Mouse (Mus musculus): Measurements from ENCODE around the gene Aoc1.

DNA sequence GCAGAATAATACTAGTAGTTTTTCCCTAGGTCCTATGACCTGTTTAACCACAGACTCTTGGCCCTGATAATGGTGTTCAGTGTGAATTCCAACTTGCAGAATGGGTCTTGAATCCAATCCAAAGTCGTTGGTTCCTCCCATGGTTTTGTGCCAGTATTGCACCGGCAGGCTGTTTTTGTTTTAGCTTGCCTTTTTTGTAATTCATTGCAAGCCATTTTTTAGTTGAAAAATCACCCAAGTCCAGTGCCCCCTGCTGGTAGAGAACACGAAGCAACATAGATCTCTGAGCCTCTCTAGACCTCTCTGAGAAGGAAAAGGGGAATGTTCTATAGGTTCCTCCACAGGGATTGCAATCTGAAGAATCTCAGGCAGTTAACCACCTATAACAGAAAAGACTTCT is 39.3 kb downstream of the Aoc1 start:
- TF ChIP-seq CTCF (IDR thresholded peaks at IDR 0.05; ENCODE audit: borderline replicate concordance, control insufficient read depth, extremely low read depth, insufficient read depth, low read length, poor library complexity) = no peak
- no peak for TF ChIP-seq POLR2A (IDR thresholded peaks at IDR 0.05; ENCODE audit: control insufficient read depth, extremely low read depth, insufficient read depth, low read length, poor library complexity)
